Mouse (Mus musculus): ENCODE results near the gene Kansl3.

Kansl3 gene

GRCm38 (mm10) chr1:36368969-36369645 is at the start of gene Kansl3:
Gene Kansl3, minus strand, starts transcription at chr1:36369181.
- DNase-seq (ENCODE audit: low spot score in 2 of 2): peak; percentile 63 to 70

GRCm38 (mm10) chr1:36404531-36404930 is 35.5 kb upstream of the Kansl3 start:
- DNase-seq (ENCODE audit: low spot score in 2 of 2): no peak

GRCm38 (mm10) chr1:36401509-36401908 is 32.5 kb upstream of the Kansl3 start:
- no peak for DNase-seq (ENCODE audit: low spot score in 2 of 2)

DNA sequence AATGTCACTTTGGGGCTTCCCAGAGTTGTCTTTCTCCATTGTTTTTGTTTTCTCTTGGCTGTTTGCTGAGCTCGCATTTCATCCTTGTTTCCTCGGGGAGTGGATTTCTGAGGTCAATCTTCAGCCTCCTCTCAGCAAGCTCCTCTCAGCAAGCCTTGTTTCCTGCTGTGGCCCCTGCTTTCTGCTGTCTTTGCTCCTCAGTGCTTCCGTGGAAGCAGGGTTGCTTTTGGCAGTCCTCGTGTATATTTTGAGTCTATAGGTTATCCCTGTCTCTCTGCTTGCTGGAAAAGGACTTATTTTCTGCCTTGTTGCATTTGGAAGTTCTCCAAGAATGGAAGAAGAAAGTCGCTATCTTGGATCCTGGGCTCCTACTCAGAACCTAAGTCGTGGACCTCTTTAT is 28.1 kb upstream of the Kansl3 start:
- DNase-seq (ENCODE audit: low spot score in 2 of 2): no peak

GRCm38 (mm10) chr1:36379582-36379981 is 10.6 kb upstream of the Kansl3 start:
- no peak for DNase-seq (ENCODE audit: low spot score in 2 of 2)

- DNase-seq (ENCODE audit: low spot score in 2 of 2): no peak
Measured at GRCm38 (mm10) chr1:36378880-36379279, 9.9 kb upstream of the Kansl3 start.

- DNase-seq (ENCODE audit: low spot score in 2 of 2): no peak
Measured at GRCm38 (mm10) chr1:36371934-36372845, 3.2 kb upstream of the Kansl3 start, which contains the start of gene Fer1l5. Gene Fer1l5, plus strand, starts transcription at chr1:36372291.

DNA sequence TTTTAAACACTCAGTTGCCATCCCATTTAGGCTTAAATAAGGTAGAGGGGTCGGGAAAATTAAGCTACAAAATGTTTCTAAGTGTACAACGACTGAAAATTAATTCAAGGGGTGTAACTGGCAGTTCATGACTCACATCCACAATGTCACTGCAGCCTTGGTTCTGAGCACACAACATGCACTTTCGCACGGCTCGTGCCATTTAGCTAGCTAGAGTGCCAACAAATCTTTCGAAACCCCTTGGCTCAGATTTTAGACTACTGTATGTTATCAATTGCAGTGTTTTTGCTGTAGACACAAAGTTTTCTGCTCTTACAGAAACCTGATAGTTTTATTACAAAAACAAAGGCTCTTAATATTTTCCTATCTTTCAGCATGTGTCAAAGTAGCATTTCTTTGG is 1.9 kb upstream of the Kansl3 start:
- no peak for DNase-seq (ENCODE audit: low spot score in 2 of 2)

DNA sequence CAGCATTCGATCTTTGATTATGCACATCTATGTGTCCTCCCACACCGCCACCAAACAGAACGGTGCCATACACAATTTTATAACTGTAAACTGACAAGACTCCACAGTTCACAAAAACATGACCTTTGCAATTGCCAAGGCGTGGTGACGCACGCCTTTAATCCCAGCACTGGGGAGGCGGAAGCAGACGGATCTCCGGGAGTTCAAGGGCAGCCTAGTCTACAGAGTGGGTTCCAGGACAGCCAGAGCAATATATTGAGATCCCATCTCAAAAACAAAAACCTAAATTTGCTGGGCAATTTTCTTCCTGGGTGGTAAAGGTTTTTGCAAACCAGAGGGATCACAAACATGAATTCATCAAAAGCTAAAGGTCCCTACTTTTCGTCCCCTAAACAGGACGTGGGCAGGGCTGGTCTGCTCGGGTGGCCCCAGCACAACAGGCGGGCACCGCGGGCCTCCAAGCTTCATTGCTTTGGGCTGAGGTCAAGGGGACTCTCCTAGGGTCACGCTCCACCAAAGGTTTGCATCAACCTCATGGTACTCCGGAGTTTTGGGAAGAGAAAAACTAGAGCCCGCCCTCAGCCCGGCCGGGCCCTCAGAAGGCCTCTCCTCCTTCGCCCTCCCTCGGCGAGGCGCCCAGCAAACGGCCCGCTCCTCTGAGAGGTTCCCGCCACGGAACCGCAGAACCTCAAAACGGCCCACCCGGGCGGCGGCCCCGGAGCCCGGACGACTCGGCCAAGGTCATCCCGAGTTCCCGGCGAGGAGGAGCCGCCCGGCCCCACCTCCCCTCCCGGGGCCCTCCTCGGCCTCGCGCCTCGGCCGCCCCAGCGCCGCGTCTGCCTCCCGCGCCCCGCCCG is 641 bp downstream of the Kansl3 start:
- no peak for DNase-seq (ENCODE audit: low spot score in 2 of 2)

- no peak for DNase-seq (ENCODE audit: low spot score in 2 of 2)
Measured at GRCm38 (mm10) chr1:36367698-36368097, 1.3 kb downstream of the Kansl3 start.

GRCm38 (mm10) chr1:36356955-36357695 is 11.9 kb downstream of the Kansl3 start:
- no peak for DNase-seq (ENCODE audit: low spot score in 2 of 2)

DNA sequence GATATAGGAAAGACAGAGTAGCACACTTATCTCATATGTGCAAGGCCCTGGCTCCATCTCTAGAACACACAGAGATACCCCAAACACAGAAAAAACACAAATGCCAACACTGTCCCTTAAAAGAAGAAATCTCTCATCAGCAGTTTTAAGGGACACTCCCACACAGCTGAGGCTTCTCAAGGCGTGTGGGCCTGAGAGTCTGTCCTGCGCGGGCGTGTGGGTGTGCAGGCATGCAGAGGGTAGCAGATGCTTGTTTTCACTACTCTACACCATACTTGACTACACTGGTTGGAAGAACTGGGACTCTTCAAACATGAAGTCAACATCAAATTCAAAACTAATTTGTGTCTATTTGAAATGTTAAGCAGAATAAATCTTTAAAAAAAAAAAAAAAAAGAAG is 16.6 kb downstream of the Kansl3 start:
- DNase-seq (ENCODE audit: low spot score in 2 of 2): peak; percentile 63 to 78

DNA sequence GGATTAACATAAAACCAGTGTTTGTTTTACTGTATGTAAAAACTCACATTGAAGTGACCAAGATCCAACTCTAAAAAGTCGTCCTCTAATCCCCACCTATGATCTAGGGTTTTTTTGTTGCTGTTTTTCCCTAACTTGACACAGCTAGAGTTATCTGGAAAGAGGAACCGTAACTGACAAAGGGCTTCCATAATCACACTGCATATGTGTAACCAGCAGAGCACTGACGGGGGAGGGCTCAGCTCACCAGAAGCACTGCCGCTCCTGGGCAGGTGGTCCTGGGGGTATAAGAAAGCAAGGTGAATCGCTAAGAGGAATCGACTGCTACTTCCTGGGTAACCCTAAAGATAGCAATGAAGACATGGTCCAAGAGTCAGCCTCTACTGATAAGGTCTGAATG is 26.4 kb downstream of the Kansl3 start:
- no peak for DNase-seq (ENCODE audit: low spot score in 2 of 2)

DNA sequence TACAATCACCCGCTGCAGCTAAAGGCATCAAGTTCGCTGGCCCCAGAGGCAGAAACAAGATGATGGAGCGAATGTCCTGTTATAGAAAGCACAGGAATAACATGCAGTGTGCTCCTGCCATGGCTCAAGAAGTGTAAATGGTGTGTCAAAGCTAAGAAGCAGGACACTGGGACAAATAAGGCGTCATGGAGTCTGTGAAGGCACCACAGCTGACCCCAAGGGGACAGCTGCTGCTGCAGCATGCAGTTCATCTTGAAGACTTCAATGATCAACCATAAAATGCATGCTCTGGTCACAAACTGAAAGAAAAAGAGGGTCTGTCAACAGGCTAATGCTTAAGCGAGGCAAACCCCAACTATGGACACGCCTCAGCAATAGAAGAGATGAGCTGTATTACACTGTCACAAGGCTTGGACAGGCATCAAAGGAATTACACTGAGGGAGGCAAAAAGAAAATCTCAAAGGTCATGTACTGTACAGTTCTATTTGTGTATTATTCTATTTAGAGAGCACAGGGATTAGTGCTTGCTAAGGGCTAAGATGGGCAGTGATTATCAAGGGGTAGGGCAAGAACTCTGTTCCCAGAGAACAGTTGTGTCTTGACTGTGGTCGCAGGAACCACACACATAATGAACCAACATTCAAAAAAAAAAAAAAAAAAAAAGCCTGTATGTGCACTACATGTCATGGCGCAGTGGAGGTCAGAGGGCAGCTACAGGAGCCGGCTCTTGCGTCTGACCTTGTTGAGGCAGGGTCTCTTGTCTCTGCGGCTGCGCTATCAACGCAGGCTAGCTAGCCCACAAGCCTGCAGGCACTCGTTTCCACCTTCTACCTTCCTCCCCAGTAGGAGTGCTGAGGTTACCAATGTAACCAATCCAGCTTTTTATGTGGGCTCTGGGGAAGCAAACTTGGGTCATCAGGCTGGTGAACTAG is 35.8 kb downstream of the Kansl3 start:
- no peak for DNase-seq (ENCODE audit: low spot score in 2 of 2)

- no peak for DNase-seq (ENCODE audit: low spot score in 2 of 2)
Measured at GRCm38 (mm10) chr1:36331743-36332142, 37.2 kb downstream of the Kansl3 start.

GRCm38 (mm10) chr1:36326815-36327214 is 42.2 kb downstream of the Kansl3 start:
- DNase-seq (ENCODE audit: low spot score in 2 of 2): no peak

DNA sequence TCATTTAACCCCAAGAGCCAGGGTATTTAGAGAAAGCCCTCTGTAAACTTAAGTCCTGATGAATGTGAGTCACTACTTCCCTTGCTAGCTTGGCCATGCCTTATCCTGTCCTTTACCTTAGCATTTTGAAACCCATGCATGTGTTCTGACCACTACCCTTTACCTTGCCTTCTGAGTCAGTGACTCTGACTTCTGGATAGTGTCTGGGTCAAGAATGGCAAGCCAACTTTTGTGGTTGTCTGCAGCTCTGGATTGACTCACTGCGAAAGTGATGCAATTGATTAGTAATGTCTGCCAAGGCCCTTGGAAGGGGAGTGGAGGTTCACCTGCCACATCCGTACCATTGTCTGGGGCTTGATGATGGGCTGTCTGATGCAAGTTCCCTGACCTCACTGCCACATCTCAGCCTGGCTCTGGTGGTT is 43.1 kb downstream of the Kansl3 start:
- no peak for DNase-seq (ENCODE audit: low spot score in 2 of 2)

DNA sequence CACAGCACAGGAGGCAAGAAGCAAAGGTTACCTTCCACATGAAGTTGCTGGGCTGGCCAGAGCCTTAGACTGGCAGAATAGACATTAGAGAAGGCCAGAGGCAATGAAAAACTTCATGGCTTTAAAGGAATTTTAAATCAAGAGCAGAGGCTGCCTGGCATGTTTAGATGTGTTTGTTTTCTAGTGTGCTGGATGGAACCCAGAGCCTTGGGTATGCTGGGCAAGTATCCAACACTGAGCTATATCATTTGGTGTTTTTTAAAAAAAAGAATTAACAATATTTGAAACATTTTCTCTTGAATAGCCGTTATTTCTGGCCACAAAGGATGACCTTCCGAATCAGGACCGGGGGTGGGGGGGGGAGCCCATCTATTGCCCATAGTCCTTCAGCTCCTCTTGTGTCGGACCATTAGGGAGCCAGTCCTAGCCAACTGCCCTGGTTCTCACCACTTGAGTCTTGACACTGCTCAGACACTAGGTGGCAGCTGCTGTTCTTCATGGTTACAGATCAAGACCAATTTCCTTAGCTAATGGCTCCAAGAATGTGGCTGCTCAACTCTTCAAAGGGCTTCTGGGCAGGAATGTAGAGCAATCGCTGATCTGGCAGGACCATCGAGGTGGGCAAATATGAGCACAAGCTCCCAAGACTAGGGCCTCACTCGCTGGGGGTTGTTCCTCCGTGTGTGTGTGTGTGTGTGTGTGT is 45.1 kb downstream of the Kansl3 start:
- peak in 1 of 2 experiments; percentile 45 for DNase-seq (ENCODE audit: low spot score in 2 of 2)

DNA sequence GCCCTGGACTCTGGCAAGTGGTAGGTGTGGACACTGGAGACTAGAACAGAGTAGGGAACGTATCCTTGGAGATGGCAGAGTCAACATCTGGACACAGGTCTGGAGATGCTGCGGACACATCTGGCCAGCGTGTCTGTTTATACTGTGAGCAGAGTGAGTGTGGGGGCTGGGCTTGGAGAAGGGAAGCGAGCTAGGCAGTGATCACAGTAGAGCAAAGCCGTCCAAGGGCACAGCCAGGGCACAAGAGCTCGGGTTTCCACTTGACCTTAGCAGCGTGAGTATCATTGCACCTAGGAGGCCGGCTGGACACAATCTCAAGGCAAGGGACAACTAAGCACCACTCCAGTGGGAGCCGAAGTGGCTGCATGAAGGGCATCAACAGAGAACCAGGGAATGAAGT is 45.9 kb downstream of the Kansl3 start:
- no peak for DNase-seq (ENCODE audit: low spot score in 2 of 2)
